Mouse (Mus musculus) Patski (cell line): ENCODE measurements at regions not wholly inside any gene's neighbourhood (a gene's known extent, or its start where the extent isn't known, plus 50 kb on each side); places are given as distances from the start of the nearest gene placed in this dataset.
"Not testable (repeated sequence)": the region's sequence is repeated elsewhere in the genome, so short reads cannot be mapped to it uniquely, and the experiment has no call there.

Experiments
- ATAC-seq: fragments of 100-300 bp; one replicate; pipeline ENCODE4 v1.8.0; 2021
- CTCF ChIA-PET: fragments of 350-600 bp; sonication (Branson Sonifier 250); formaldehyde crosslinking; loops from one replicate; lab custom pipeline; 2022; ENCODE audit warnings: inconsistent platforms; lab: Charles Lee
- POLR2A ChIA-PET: fragments of 350-600 bp; sonication (Branson Sonifier 250); formaldehyde crosslinking; loops from one replicate; lab custom pipeline; 2022; ENCODE audit warnings: antibody characterized with exemption, inconsistent platforms; lab: Charles Lee
- DNase-seq: peaks from one replicate; pipeline ENCODE4 v3.0.0-alpha.2; 2011; ENCODE audit warnings: low read depth, low spot score
- H3K27me3 ChIP-seq: fragments of 371-371 bp; one replicate; pipeline ENCODE4 v1.5.1; 2021
- CTCF ChIP-seq: fragments of 100-300 bp; IDR thresholded peaks from one replicate; pipeline ENCODE4 v1.5.1; 2021
- in situ Hi-C: fragments of 300-500 bp; cut with MboI; formaldehyde crosslinking; loops from 3 replicates; pipeline ENCODE4 v1.11.1; 2018; ENCODE audit warnings: low pct_unique_long_range_greater_than_20kb, mixed read lengths

DNA sequence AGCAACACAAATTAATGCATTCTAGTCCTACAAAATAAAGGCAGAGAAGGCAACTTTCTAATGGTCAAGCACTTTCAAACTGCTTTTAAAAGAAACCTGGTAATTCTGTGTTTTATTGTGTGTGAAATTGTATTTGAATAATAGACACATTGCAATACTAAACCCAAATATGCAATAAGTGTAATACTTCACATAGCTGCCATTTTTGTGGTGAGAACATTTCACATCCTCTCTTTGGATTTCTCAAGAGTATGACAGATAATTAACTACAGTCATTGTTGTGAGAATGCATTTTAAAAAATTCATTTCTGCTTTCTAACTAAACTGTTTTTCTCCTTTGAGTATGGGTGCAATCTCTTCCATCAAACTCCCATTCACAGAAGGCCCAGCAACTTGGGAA, 256.4 kb downstream of the Sema3d start:
- TF ChIP-seq CTCF, result no peak
- DNase-seq (peak; percentile 66), ATAC-seq (peak; percentile 83)
- ChIA-PET CTCF (interaction anchor here (1.3 to 1.9 kb wide), 4 partner anchors 11 to 75 kb away, joined by 3 to 5 read pairs (median 5); no protein-coding TSS in a partner anchor), POLR2A (no interaction called here)
- no peaks in the 10 kb centered on the region for H3K27me3 ChIP-seq
- in situ Hi-C loops, result no loop called here

DNA sequence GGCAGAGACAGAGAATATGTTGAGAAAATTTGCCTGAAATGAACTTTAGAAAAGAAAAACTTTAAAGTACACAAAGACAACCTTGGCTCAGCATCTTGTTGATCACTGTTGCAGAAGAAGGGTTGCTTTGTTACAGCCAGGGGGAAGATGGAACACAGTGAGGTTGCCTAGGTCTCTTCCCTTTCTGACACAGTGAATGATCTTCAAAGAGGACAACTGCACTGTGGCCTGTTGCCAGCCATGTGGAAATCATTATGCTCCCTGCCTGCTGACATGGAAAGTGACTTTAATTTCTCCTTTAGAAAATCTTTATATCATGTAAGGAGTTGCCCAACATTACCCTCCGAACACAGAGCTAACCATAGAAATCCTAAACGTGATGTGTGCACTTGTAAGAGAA, 263.1 kb downstream of the Sema3d start:
- in situ Hi-C loops, result no loop called here
- ChIA-PET CTCF (interaction anchor here (1.6 kb wide), 1 partner anchor 63 kb away, joined by 3 read pairs; no protein-coding TSS in a partner anchor), POLR2A (no interaction called here)
- DNase-seq (no peak), ATAC-seq (no peak)
- TF ChIP-seq CTCF, result no peak
- no peaks in the 10 kb centered on the region for H3K27me3 ChIP-seq

DNA sequence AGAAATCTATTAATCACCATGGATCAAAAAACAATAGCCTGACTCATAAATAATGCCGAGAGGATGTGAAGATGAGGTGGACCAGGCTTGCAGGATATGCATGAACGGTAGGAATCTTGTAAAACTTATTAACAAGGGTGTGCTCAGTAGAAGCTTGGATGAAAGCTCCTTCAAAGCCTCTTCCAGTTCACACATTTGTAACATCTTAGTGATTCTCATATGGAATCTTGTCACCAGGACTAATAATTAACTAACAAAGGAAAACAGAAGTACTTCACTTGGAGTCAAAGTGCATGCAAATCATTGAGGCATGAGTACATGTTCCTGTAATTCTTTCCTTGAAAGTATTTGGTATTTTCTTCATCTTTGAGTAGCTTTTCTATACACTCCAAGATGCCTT, 290.5 kb downstream of the Sema3d start:
- peak; percentile 62 for ATAC-seq
- no peaks in the 10 kb centered on the region for H3K27me3 ChIP-seq
- POLR2A ChIA-PET, result interaction anchor here (0.5 kb wide), 1 partner anchor 9 kb away, joined by 5 read pairs; no protein-coding TSS in a partner anchor
- TF ChIP-seq CTCF, result no peak
- in situ Hi-C loops, result no loop called here
- CTCF ChIA-PET, result no interaction called here
- DNase-seq, result peak; percentile 20

DNA sequence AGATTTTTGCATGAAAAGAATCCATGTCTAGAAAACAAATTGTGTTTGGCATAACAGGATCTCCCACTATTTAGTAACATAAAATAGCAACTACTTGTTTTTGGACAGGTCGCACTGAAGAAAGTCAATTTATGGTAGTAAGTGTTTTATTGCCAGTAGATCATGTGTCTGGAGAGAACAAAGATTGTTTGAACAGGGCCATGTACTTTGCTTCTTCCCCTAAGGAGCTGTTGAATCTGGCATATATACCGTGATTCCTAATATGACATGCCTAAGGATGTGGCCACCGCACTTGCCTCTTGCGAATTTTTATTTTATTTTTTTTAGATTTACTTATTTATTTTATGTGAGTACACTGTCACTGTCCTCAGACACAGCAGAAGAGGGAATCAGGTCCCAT, 290.9 kb downstream of the Sema3d start:
- H3K27me3 ChIP-seq, result no peaks in the 10 kb centered on the region
- DNase-seq, result no peak
- no peak for ATAC-seq
- ChIA-PET POLR2A (no interaction called here), CTCF (no interaction called here)
- TF ChIP-seq CTCF, result no peak
- in situ Hi-C loops, result no loop called here

DNA sequence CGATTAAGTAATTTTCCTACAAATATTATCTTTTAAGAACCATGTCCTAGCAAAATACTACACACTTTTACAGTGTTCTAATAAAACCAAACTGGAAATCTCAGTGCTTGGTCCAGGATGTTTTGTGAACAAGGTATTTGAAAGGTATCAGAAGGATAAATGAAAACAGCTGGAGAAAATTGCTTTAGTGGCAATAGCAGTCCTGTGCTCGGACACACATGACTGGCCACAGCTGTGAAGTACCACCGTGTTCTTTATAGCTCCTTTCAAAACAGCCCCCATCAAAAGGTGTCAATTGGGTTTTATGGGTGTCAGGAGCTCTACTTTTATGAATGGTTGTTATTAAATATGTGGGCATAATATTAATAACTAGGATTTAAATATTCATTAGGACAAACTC, 293.5 kb downstream of the Sema3d start:
- ChIA-PET CTCF (interaction anchor here (1.5 kb wide), 1 partner anchor 11 kb away, joined by 3 read pairs; no protein-coding TSS in a partner anchor), POLR2A (no interaction called here)
- ATAC-seq (no peak), DNase-seq (no peak)
- in situ Hi-C loops, result no loop called here
- TF ChIP-seq CTCF, result no peak
- H3K27me3 ChIP-seq, result no peaks in the 10 kb centered on the region

DNA sequence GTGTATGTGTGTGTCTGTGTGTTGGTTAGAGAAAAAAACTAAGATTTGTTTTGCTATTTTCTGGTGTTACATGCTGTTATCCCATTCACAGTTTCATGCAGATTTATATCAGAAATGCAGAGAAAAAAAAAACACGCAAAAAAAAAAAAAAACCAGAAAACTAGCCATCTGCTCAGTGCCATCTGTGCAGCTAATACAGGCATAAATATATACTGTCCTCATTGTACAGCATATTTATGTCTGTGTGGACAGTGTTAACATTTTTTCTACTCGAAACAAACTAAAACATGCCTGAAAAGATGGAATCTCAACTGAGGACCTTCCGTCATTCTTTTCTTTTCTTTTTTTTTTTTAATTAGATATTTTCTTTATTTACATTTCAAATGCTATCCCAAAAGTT, 331.7 kb downstream of the Sema3d start:
- DNase-seq (no peak), ATAC-seq (no peak)
- H3K27me3 ChIP-seq, result no peaks in the 10 kb centered on the region
- ChIA-PET POLR2A (no interaction called here), CTCF (no interaction called here)
- in situ Hi-C loops, result no loop called here
- no peak for TF ChIP-seq CTCF

DNA sequence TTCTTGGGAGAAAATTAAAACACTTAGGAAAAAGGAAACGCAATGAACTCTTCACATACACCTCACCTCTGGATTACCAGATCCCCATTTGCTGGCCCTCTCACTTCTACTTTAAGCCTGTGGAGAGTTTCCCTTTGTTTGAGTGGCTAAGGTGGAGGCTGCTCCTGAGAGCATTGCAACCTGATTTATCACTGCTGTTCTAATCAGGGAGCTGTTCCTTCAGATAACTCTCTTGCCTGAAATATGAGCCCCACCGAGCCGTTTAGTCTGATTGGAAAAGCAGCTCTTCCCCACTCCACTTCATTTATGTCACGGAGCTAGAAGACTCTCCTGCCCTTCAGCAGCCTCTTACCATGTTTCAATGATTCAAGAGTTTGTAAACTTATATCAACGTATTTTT, 368.3 kb downstream of the Sema3d start:
- H3K27me3 ChIP-seq, result no peaks in the 10 kb centered on the region
- DNase-seq (no peak), ATAC-seq (no peak)
- in situ Hi-C loops, result no loop called here
- TF ChIP-seq CTCF, result no peak
- ChIA-PET POLR2A (no interaction called here), CTCF (no interaction called here)

DNA sequence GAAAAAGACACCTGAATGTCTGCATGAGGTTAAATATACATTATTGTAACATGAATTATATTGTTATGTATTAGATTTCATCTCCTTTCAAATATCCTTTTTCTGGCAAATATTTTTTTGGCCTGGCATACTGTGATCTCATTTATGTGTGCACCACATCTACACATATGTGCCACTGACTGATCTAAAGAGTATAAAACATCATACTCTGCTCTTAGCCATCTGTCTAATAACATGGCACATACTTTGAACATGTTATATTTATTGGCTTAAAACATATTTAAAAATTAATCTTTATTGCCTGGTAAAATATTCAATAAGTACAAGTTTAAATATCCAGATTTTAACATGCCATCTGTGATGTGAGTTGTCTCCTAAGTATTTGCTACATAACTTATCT, 365.6 kb upstream of the Sema3a start:
- ATAC-seq (no peak), DNase-seq (no peak)
- ChIA-PET POLR2A (no interaction called here), CTCF (no interaction called here)
- in situ Hi-C loops, result no loop called here
- H3K27me3 ChIP-seq, result no peaks in the 10 kb centered on the region
- TF ChIP-seq CTCF, result no peak

DNA sequence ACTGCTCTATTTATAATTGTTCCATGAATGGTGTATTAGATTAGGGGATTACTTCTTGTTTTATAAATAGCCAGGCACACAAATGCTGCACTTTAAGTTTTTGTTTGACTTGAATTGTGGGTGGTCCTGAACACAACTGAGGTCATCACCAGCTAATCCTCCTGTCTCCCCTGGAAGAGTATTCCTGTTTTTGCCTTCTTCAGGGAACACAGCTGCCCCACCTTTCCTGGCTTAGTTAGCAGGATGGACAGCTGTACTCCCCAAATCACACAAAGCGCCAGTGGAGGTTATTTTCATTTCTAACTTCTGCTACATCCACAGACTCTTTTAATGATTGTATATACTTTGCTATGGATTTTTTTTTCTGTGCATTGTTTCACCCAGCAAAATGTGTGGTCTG, 357.8 kb upstream of the Sema3a start:
- ChIA-PET POLR2A (no interaction called here), CTCF (no interaction called here)
- TF ChIP-seq CTCF, result no peak
- in situ Hi-C loops, result no loop called here
- H3K27me3 ChIP-seq, result no peaks in the 10 kb centered on the region
- DNase-seq (no peak), ATAC-seq (no peak)

DNA sequence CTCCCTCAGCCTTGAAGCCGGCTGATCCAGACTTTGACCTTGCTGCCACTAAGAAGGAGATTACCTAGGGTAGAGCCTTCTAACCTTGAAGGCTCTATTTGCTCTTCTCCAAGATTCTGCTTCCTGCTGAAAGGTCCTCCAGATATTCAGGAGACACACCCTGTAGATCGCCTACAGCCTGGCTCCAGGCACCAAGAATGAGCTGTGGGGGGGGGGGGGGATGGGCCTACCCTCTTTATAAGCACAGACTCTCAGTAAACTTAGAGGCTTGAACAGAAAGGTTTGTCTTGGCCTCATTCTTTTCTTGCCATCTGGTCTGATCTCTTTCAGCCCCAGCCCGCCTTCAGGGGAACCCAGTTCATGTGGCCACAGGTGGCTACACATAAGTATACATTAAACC, 342.5 kb upstream of the Sema3a start:
- ChIA-PET POLR2A (no interaction called here), CTCF (no interaction called here)
- TF ChIP-seq CTCF, result no peak
- in situ Hi-C loops, result no loop called here
- no peak for ATAC-seq
- H3K27me3 ChIP-seq, result no peaks in the 10 kb centered on the region
- no peak for DNase-seq

DNA sequence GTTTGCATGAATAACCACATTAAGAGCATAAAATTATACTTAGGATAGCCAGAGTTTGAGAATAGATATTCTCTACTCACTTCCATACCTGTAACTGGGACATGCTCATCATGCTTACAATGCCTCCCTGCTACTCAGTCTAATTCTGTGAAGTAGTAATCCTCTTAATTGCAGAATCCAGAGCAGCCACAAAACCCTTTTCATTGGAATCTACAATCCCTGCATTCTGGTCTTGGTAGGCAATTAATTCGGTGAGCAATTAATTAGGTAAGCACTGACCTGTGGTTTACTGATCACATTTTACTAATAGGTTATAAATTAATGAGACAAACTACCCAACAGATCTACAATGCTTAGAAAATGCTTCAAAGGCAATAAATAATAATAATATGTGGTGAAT, 316.5 kb upstream of the Sema3a start:
- ATAC-seq (no peak), DNase-seq (no peak)
- CTCF ChIA-PET, result no interaction called here
- TF ChIP-seq CTCF, result no peak
- POLR2A ChIA-PET, result no interaction called here
- H3K27me3 ChIP-seq, result no peaks in the 10 kb centered on the region
- in situ Hi-C loops, result no loop called here

DNA sequence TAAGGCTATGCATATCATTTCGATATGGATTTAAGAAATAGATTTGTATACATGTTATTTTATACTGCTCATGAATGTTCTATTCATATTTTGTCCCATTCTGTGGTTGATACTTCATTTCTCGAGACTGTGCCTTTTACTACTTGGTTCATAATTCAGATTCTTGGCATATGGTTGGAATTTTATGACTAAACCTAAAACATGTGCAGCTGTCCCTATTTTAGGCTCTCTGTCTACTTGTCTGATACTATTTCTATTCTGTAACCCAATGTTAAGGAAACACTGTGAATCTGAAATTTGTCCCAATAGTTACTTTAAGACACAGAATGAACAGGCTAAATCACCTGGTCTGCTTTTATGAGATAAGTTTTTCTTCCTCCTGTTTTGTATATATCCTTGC, 315.3 kb upstream of the Sema3a start:
- POLR2A ChIA-PET, result no interaction called here
- in situ Hi-C loops, result no loop called here

DNA sequence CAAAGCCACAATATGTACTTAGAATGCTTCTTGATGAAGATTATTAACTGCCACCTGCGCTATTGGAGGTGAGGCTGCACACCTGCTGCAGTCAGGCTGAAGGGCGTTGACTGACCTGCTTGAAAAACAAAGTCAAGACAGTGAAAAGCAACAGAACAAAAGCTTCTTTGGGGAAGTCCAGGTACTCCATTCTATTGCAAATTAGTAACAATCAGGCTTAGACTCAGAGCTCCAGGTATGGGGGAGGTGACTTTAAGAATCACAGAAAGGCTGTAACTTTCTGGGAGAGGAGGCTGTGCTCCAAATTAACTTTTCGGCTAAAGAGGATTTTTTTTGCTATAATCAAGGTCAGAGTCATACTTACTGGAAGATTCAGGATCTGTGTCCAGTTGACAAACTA, 278.0 kb upstream of the Sema3a start:
- POLR2A ChIA-PET, ATAC-seq, H3K27me3 ChIP-seq, DNase-seq, in situ Hi-C loops, CTCF ChIA-PET: not testable (repeated sequence)

More for the DNA sequence above, 315.3 kb upstream of the Sema3a start:
- DNase-seq, result no peak
- ATAC-seq, result no peak
- TF ChIP-seq CTCF, result no peak
- no peaks in the 10 kb centered on the region for H3K27me3 ChIP-seq
- CTCF ChIA-PET, result no interaction called here
